Mouse (Mus musculus): ENCODE results near the gene Ncbp3.
A peak's percentile ranks its signal among the peaks of the same experiment; 100 is the strongest.

DNA sequence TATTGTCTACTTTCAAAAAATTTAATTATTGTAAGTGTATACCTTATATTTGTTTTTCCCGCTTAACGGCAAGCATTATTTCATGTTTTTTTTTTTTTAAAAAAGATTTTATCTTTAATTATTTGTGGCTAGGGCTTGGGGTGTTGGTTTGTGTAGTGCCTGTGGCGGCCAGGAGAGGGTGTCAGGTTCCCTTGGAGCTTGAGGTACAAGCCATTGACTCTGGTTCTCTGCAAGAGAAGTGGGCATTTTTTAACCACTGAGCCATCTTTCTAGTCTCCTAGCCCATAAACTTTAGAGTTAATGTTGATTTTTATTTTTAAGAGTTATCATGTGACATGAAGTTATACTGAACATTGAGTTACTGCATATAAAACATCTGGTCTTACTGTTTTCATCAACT is 24.3 kb downstream of the Ncbp3 start:
- TF ChIP-seq CTCF (IDR thresholded peaks at IDR 0.05; ENCODE audit: low read depth) (peak; percentile 54), EP300 (IDR thresholded peaks at IDR 0.05; ENCODE audit: low read depth) (no peak)

Data from heart, postnatal 0 days (tissue).